Mouse (Mus musculus) megakaryocyte, embryonic 14.5 days (primary cell): ENCODE data around the gene Phactr3.

Experiments
- FLI1 ChIP-seq: IDR thresholded peaks from 2 replicates; pipeline ENCODE4 v1.6.1; 2012; ENCODE audit warnings: low read length, inconsistent platforms, mixed read lengths
- GATA1 ChIP-seq: IDR thresholded peaks from 3 replicates; pipeline ENCODE4 v1.6.1; 2012; ENCODE audit warnings: mixed read lengths, low read length, inconsistent platforms, borderline replicate concordance

GRCm38 (mm10) chr2:178118801-178119560 is at the start of gene Phactr3:
- TF ChIP-seq GATA1, result no peak
- no peak for TF ChIP-seq FLI1
